Comparison of ENCODE assay signal across 8 mouse cellular contexts in genomic region chr17:31636942-31637811, GRCm38 (mm10). TPM values are rescaled to one million over a fixed set of nuclear protein-coding genes. Genes with fewer than 3 reads are reported as not detected.
DNase-seq lines count a peak whose midpoint lies in the region; ATAC-seq and TF ChIP-seq lines count a peak whose summit lies in the region.

Cbs (minus strand) TSS chr17:31637238.

- H3K9me3 ChIP-seq in embryonic facial prominence, embryonic 13.5 days: no peaks in the 10 kb centered on the region
- no peaks in the 10 kb centered on the region for H3K9me3 ChIP-seq in stomach, embryonic 16.5 days (replicated peaks; ENCODE audit: control insufficient read depth, low read length)

- TF ChIP-seq POLR2A in liver, adult 2 months (IDR thresholded peaks at IDR 0.05; ENCODE audit: extremely low read depth, insufficient read depth, low read length): peak; percentile 60

- no peak for TF ChIP-seq CTCF in liver, adult 2 months (IDR thresholded peaks at IDR 0.05; ENCODE audit: low read depth, low read length)

- peak within 1 kb of the TSS; percentile 97 for H3K4me2 ChIP-seq in embryonic facial prominence, embryonic 13.5 days
- peak within 1 kb of the TSS; percentile 100 for H3K4me2 ChIP-seq in stomach, embryonic 16.5 days (ENCODE audit: low read depth, low read length)

- peaks cover 23% of the 10 kb centered on the region for H3K27me3 ChIP-seq in embryonic facial prominence, embryonic 13.5 days
- H3K27me3 ChIP-seq in liver, adult 2 months (ENCODE audit: control insufficient read depth, insufficient read depth, low read length): no peaks in the 10 kb centered on the region
- H3K27me3 ChIP-seq in stomach, embryonic 16.5 days (ENCODE audit: control insufficient read depth, insufficient read depth, low read length): peaks cover 14% of the 10 kb centered on the region

- 0 out of 2 replicates have a peak within 1 kb of the TSS, but pooled peaks have one; percentile 48 for H3K27ac ChIP-seq in embryonic facial prominence, embryonic 13.5 days
- H3K27ac ChIP-seq in liver, adult 2 months (replicated peaks; ENCODE audit: insufficient read depth, low read depth, low read length): peak within 1 kb of the TSS; percentile 99
- H3K27ac ChIP-seq in stomach, embryonic 16.5 days (ENCODE audit: low read length): peak within 1 kb of the TSS; percentile 66; the same call in 1 of the 2 replicates

- WGBS in embryonic facial prominence, embryonic 13.5 days: 2% methylated on average over 61 of the region's 61 CpGs
- WGBS in liver, adult 2 months: 2% methylated on average over 59 of the region's 61 CpGs
- 2% methylated on average over 61 of the region's 61 CpGs for WGBS in stomach, embryonic 16.5 days

- no peak for ATAC-seq in cerebellum, adult (ENCODE audit: insufficient number of reproducible peaks, low FRiP score, low TSS enrichment)
- ATAC-seq in embryonic facial prominence, embryonic 13.5 days (ENCODE audit: insufficient number of reproducible peaks, insufficient read depth, low FRiP score, low TSS enrichment, low read depth): peak; percentile 82
- ATAC-seq in monocyte, adult 5-6 weeks (replicated peaks; ENCODE audit: insufficient number of reproducible peaks, low FRiP score, low TSS enrichment, poor library complexity, severe bottlenecking): peak; percentile 44
- peak; percentile 96 for ATAC-seq in stomach, embryonic 16.5 days (ENCODE audit: insufficient read depth, low FRiP score)

- peaks cover 6% of the 10 kb centered on the region; the same call in 1 of the 2 replicates for H3K79me2 ChIP-seq in liver, adult 2 months (ENCODE audit: control insufficient read depth, insufficient read depth, low read length)

- peaks cover 16% of the 10 kb centered on the region for H3K4me1 ChIP-seq in embryonic facial prominence, embryonic 13.5 days
- H3K4me1 ChIP-seq in liver, adult 2 months (ENCODE audit: control insufficient read depth, insufficient read depth, low read length): peaks cover 22% of the 10 kb centered on the region
- H3K4me1 ChIP-seq in stomach, embryonic 16.5 days (ENCODE audit: control insufficient read depth, insufficient read depth, low read length): peaks cover 15% of the 10 kb centered on the region

- H3K4me3 ChIP-seq in embryonic facial prominence, embryonic 13.5 days: peak within 1 kb of the TSS; percentile 55
- H3K4me3 ChIP-seq in liver, adult 2 months (ENCODE audit: insufficient read depth, low read depth, low read length): peak within 1 kb of the TSS; percentile 83
- peak within 1 kb of the TSS; percentile 61 for H3K4me3 ChIP-seq in stomach, embryonic 16.5 days (replicated peaks; ENCODE audit: low read length)

- no peaks in the 10 kb centered on the region for H3K36me3 ChIP-seq in embryonic facial prominence, embryonic 13.5 days
- no peaks in the 10 kb centered on the region for H3K36me3 ChIP-seq in liver, adult 2 months (ENCODE audit: control insufficient read depth, insufficient read depth, low read length)
- H3K36me3 ChIP-seq in stomach, embryonic 16.5 days (ENCODE audit: control insufficient read depth, insufficient read depth, low read length): no peaks in the 10 kb centered on the region

- H3K9ac ChIP-seq in embryonic facial prominence, embryonic 13.5 days: peak within 1 kb of the TSS; percentile 68
- peak within 1 kb of the TSS; percentile 92 for H3K9ac ChIP-seq in liver, adult 2 months (ENCODE audit: low read depth, low read length)
- peak within 1 kb of the TSS; percentile 72 for H3K9ac ChIP-seq in stomach, embryonic 16.5 days (ENCODE audit: low read length)

- DNase-seq in cerebellum, adult 11 months: peak; percentile 26
- peak; percentile 80 to 85 for DNase-seq in heart, adult 9 months (ENCODE audit: low spot score in 2 of 2)
- peak; percentile 92 for DNase-seq in kidney, adult 9 months
- DNase-seq in liver, adult 2 months (ENCODE audit: extremely low read depth, low read depth, low spot score): peak; percentile 82

RNA-seq across cellular contexts. Expression of gene Cbs, which starts in this region (rescaled TPM):
- polyA plus RNA-seq in embryonic facial prominence, embryonic 13.5 days (2015; fragmentation: Nextera tagmentation; extraction: Ambion mirVana): 2.9 and 4.3 TPM in 2 replicates
- 236 and 490 TPM in 2 replicates for total RNA-seq in liver, adult 2 months (2014; rRNA removed)
- polyA plus RNA-seq in liver, adult 2 months (2012; rRNA removed): 782 and 968 TPM in 2 replicates
- not detected in 3 replicates for total RNA-seq in monocyte, adult 5-6 weeks (2017)
- polyA plus RNA-seq in stomach, embryonic 16.5 days (2015; fragmentation: Nextera tagmentation; extraction: Ambion mirVana): 25.0 and 25.6 TPM in 2 replicates

Comparison
In these comparisons a context has a peak if more than half of its experiments do, and no peak if none do; other contexts are left out.
1. RNA of gene Cbs (total RNA-seq): 236 to 490 TPM in liver, adult 2 months; not detected in monocyte, adult 5-6 weeks; every median in the first group is over 100 times any median in the second.
2. RNA of gene Cbs (polyA plus RNA-seq): 782 to 968 TPM in liver, adult 2 months; 25.0 to 25.6 TPM in stomach, embryonic 16.5 days and 2.9 to 4.3 TPM in embryonic facial prominence, embryonic 13.5 days; every median in the first group is over 10 times any median in the second.
3. Peak in ATAC-seq in monocyte, adult 5-6 weeks; RNA of the gene not detected or under 1 TPM.
4. DNase-seq: peak in every context shown above with its lines; median percentile 92 in kidney, adult 9 months; 82 in heart, adult 9 months; 82 in liver, adult 2 months; 26 in cerebellum, adult 11 months.
5. H3K27ac ChIP-seq: peak in every context shown above with its lines; median percentile 99 in liver, adult 2 months; 66 in stomach, embryonic 16.5 days; 48 in embryonic facial prominence, embryonic 13.5 days.
6. Peak in every context shown above with its lines, with median percentiles within 50 percentile points of each other: H3K4me3 ChIP-seq and H3K9ac ChIP-seq.